Mouse (Mus musculus) intestine, embryonic 16.5 days (tissue): ENCODE data around the gene Gm49333. TPM values are rescaled to one million over a fixed set of nuclear protein-coding genes. Genes with fewer than 3 reads are reported as not detected.

Experiments used
- ATAC-seq: fragments of 200-750 bp; cut with Nextera tagmentation; 2 replicates; pipeline ENCODE4 v1.8.0; 2017; ENCODE audit warnings: moderate TSS enrichment, moderate library complexity
- H3K27ac ChIP-seq: fragments of 300-500 bp; sonication (generic); 2 replicates; pipeline ENCODE4 v1.5.1; 2014; ENCODE audit warnings: mild to moderate bottlenecking, low read length
- H3K27me3 ChIP-seq: fragments of 300-500 bp; sonication (generic); replicated peaks from 2 replicates; pipeline ENCODE4 v1.6.1; 2014; ENCODE audit warnings: low read length, control low read depth, mixed read lengths; ENCODE audit not compliant: control insufficient read depth, insufficient read depth
- H3K36me3 ChIP-seq: fragments of 300-500 bp; sonication (generic); 2 replicates; pipeline ENCODE4 v1.6.1; 2014; ENCODE audit warnings: low read length, control low read depth; ENCODE audit not compliant: control insufficient read depth, insufficient read depth
- H3K4me1 ChIP-seq: fragments of 300-500 bp; sonication (generic); 2 replicates; pipeline ENCODE4 v1.6.1; 2014; ENCODE audit warnings: low read length, control low read depth, mixed read lengths; ENCODE audit not compliant: control insufficient read depth, insufficient read depth
- H3K4me2 ChIP-seq: fragments of 300-500 bp; sonication (generic); 2 replicates; pipeline ENCODE4 v1.6.1; 2014; ENCODE audit warnings: low read depth, low read length, control low read depth
- H3K4me3 ChIP-seq: fragments of 300-500 bp; sonication (generic); 2 replicates; pipeline ENCODE4 v1.5.1; 2014; ENCODE audit warnings: mild to moderate bottlenecking, low read length
- H3K9ac ChIP-seq: fragments of 300-500 bp; sonication (generic); 2 replicates; pipeline ENCODE4 v1.6.1; 2014; ENCODE audit warnings: low read depth, low read length
- H3K9me3 ChIP-seq: fragments of 300-500 bp; sonication (generic); 2 replicates; pipeline ENCODE4 v1.6.1; 2016; ENCODE audit warnings: low read length, control low read depth; ENCODE audit not compliant: control insufficient read depth
- WGBS: fragments of 180-500 bp; shearing (Covaris S2); extraction: QIAGEN DNeasy Blood & Tissue Kit; methylation state at CpG from one replicate; pipeline ENCODE4 v1.1.7; 2014; 5-methylcytosine and 5-hydroxymethylcytosine counted together
- polyA plus RNA-seq: library from polyadenylated mRNA; unstranded; fragments of >200 nt; fragmentation: Nextera tagmentation; extraction: Ambion mirVana; gene quantifications from 2 replicates; pipeline ENCODE4 v1.2.1, GENCODE M21; 2015

Gene Gm49333
- polyA plus RNA-seq, 1 experiment from 2014 or later = not detected

DNA sequence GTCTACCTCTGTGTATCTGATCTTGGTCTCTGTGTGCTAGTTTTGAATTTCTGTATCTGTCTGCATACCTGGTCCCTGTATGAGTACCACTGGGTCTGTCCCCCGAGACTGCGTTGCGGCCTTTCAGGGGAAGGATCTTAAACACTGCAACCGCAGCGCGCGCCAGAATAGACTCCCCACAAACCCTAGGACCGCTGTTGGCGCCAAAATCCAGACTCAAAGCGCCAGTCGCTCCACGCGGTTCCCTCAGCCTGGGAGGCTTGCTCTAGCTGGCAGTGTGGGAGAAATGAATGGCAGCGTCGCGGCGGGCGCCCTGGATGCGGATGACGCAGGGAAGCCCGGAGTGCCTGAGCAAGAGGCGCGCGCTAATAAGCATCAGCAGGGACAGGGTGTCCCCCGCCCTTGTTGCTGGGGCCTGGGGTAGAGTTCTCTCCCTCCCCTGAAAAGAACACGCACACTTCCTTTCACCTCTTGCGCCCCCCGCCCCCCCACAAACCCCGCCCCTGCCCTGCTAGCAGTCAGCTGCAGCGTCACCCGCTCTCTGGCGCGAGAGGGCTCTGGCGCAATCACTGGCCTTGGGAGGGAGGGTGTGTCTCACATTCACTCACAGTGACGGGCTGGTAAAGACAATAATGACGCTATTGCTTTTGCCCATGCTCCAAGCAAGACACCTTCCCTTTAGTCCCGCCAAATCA, 10.7 kb downstream of the Gm49333 start:
- peak overlapping the region; percentile 22; the same call in 1 of the 2 replicates for H3K27ac ChIP-seq
- no peaks in the 10 kb centered on the region for H3K9me3 ChIP-seq
- under 1% methylated on average over 35 of the region's 37 CpGs for WGBS
- peak overlapping the region; percentile 99 for H3K4me2 ChIP-seq
- H3K27me3 ChIP-seq = peaks cover 14% of the 10 kb centered on the region
- H3K9ac ChIP-seq = peak overlapping the region; percentile 78
- no peaks in the 10 kb centered on the region for H3K36me3 ChIP-seq
- peak overlapping the region; percentile 76 for H3K4me3 ChIP-seq
- ATAC-seq = peak; percentile 81
- peaks cover 14% of the 10 kb centered on the region for H3K4me1 ChIP-seq

DNA sequence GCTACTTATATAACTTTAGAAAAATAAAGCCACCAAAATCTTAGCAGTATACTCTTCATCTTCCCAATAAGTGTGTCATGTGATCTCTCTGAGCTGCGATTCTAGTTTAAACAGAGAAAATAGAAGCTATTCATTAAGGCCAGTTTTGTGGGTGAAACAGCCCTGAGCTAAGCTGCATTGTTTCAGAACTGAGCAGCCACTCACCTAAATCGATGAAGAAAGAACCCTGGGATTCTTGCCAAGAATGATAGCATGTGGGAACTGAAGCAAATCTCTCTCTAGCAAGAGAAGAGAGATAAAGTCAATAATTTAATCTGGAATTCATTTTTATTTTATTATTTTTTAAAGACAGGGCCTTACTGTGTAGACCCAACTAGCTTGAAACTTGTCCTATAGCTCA, 11.8 kb downstream of the Gm49333 start:
- no peaks in the 10 kb centered on the region for H3K36me3 ChIP-seq
- H3K4me3 ChIP-seq = no peak overlapping the region
- no peak for ATAC-seq
- H3K27me3 ChIP-seq = peaks cover 14% of the 10 kb centered on the region
- 49% methylated on average over 2 of the region's 2 CpGs for WGBS
- H3K4me2 ChIP-seq = no peak overlapping the region
- no peak overlapping the region for H3K27ac ChIP-seq
- no peak overlapping the region for H3K9ac ChIP-seq
- peaks cover 14% of the 10 kb centered on the region for H3K4me1 ChIP-seq
- H3K9me3 ChIP-seq = no peaks in the 10 kb centered on the region

DNA sequence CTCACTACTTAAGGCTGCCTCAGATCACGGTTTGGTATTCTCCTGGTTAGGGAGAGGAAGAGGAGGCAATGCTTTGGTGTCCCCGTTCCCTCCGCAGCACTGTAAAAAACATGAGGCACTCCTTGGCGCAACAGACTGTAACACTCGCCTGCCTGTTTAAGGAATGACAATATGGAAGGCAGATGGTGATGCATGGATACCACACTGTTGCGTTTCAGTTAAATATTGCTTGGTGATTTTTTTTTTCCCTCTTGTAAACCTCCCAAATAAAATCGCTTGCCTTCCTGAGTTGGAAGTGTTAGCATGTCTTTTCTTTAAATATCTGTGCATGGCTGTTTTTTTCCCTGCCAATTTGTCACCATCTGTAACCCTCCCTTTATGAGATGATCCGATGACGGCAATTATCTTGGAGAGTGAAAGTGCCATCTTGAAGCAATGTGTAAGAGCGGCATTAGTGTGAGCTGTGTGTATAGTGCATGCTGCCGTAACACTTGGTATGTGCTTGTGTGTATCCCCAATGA, 17.5 kb downstream of the Gm49333 start:
- Histone ChIP-seq H3K36me3 (no peaks in the 10 kb centered on the region), H3K9ac (no peak overlapping the region), H3K4me3 (no peak overlapping the region), H3K4me2 (0 out of 2 replicates have a peak overlapping the region, but pooled peaks have one; percentile 93), H3K27ac (no peak overlapping the region), H3K9me3 (no peaks in the 10 kb centered on the region), H3K4me1 (peaks cover 9% of the 10 kb centered on the region; the same call in 1 of the 2 replicates), H3K27me3 (peaks cover 22% of the 10 kb centered on the region)
- no peak for ATAC-seq
- WGBS = 55% methylated on average over 11 of the region's 11 CpGs

DNA sequence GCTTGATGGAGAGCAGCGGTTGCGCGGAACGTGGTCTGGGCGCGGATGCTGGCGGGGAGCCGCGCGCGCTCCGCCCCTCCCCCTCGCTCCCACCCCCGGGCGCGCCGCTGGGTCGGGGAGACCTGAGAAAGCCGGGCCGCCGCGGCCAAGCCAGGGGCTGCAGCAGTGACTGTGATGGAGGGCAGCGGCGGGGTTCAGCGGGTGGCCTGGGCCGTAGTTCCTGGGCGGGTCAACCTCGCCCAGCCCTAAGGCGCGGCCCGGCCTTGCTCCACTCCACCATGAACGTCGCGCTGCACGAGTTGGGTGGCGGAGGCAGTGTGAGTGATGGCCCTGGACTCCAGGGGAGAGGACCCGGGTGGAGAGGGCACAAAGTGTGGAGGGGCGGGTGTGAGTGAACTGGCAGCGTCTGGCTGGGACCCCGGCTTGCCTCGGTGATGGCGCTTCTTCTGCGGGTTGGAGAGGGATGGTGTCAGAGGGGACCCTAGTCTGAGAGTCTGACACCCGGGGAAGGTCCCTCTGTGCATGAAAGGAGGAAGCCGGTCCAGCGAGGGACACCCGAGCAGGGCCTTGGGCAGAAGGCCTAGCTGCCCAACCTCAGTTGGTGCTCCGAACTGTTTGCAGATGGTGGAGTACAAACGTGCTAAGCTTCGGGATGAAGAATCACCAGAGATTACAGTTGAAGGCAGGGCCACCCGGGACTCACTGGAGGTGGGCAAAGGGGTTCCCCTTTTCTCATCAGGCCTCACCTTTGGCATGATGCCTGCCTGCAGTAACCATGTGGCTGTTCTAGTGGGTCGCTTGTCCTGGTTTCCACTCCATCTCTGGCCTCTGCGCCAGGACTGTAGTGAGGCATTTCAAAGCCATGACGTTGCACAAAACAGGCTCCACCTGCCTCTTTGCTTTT, 18.6 kb downstream of the Gm49333 start, which contains the start of gene Ece2:
Gene Ece2, plus strand, starts transcription at position 98 of the 904 bp plus-strand sequence.
- no peak within 1 kb of the TSS for H3K27ac ChIP-seq
- ATAC-seq = peak; percentile 75
- H3K4me1 ChIP-seq = peaks cover 11% of the 10 kb centered on the region; the same call in 1 of the 2 replicates

DNA sequence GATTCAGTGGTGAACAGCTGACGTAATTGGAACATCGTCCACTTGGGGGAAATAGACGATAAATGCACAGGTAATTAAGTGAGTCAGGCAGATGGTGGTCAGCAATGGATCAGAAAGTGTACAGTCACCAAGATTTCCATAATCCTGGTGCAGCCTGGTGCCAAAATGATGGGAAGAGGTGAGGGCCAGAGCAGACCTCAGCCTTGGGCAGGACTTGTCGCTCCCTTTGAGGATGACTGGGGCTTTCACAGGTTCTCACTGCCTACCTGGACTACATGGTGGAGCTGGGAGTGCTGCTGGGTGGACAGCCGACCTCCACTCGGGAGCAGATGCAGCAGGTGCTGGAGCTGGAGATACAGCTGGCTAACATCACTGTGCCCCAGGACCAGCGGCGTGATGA, 26.0 kb downstream of the Gm49333 start:
- H3K27me3 ChIP-seq = no peaks in the 10 kb centered on the region
- no peak for ATAC-seq
- no peak overlapping the region for H3K27ac ChIP-seq
- no peaks in the 10 kb centered on the region for H3K36me3 ChIP-seq
- H3K4me3 ChIP-seq = no peak overlapping the region
- no peaks in the 10 kb centered on the region for H3K9me3 ChIP-seq
- WGBS = 63% methylated on average over 8 of the region's 8 CpGs
- H3K4me1 ChIP-seq = 0 out of 2 replicates have a peak, but pooled peaks cover 2% of the 10 kb centered on the region
- H3K4me2 ChIP-seq = no peak overlapping the region
- H3K9ac ChIP-seq = no peak overlapping the region

More for the DNA sequence above, 18.6 kb downstream of the Gm49333 start, which contains the start of gene Ece2:
- Histone ChIP-seq H3K4me2 (peak within 1 kb of the TSS; percentile 93), H3K27me3 (peaks cover 22% of the 10 kb centered on the region), H3K4me3 (peak within 1 kb of the TSS; percentile 60), H3K9ac (peak within 1 kb of the TSS; percentile 66), H3K9me3 (no peaks in the 10 kb centered on the region), H3K36me3 (no peaks in the 10 kb centered on the region)
- WGBS = 8% methylated on average over 54 of the region's 54 CpGs

DNA sequence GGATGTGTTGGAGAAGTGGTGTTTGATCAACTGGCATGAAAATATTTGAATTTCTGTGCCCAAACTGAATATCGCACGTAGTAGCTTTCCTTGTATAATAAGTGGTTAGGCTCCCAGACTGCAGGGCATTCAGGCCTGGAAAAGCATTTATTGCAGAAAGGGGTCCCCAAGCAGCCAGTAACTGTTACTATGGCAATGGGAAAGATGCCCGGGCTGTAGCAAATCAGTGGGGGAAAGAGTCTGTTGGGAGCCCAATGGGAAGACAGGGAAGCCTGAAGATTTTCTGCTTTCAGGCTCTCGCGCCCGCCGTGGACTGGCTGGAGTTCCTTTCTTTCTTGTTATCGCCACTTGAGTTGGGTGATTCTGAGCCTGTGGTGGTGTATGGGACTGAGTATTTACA, 27.0 kb downstream of the Gm49333 start:
- WGBS = 78% methylated on average over 8 of the region's 8 CpGs
- no peak overlapping the region for H3K9ac ChIP-seq
- 0 out of 2 replicates have a peak, but pooled peaks cover 2% of the 10 kb centered on the region for H3K4me1 ChIP-seq
- no peak overlapping the region for H3K4me3 ChIP-seq
- ATAC-seq = no peak
- H3K4me2 ChIP-seq = no peak overlapping the region
- no peak overlapping the region for H3K27ac ChIP-seq
- H3K36me3 ChIP-seq = no peaks in the 10 kb centered on the region
- H3K27me3 ChIP-seq = no peaks in the 10 kb centered on the region
- H3K9me3 ChIP-seq = no peaks in the 10 kb centered on the region

DNA sequence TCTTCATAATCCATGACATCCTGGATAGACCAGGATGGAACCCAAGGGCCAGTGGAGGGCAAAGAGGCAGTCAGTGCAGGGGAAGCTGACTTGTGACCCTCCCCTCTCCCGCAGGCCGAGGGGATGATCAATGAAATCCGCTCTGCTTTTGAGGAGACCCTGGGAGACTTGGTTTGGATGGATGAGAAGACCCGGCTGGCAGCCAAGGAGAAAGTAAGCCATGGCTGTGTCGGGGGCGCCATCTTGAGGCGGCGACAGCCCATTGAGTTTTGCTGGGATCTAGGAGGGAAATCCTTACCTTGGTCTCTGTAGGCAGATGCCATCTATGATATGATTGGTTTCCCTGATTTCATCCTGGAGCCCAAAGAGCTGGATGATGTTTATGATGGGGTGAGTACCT, 30.8 kb downstream of the Gm49333 start:
- Histone ChIP-seq H3K27ac (no peak overlapping the region), H3K36me3 (no peaks in the 10 kb centered on the region), H3K4me2 (no peak overlapping the region), H3K9me3 (no peaks in the 10 kb centered on the region), H3K27me3 (no peaks in the 10 kb centered on the region), H3K4me3 (no peak overlapping the region), H3K4me1 (no peaks in the 10 kb centered on the region), H3K9ac (no peak overlapping the region)
- ATAC-seq = peak; percentile 50; the same call in 1 of the 2 replicates
- WGBS = 3% methylated on average over 8 of the region's 8 CpGs

DNA sequence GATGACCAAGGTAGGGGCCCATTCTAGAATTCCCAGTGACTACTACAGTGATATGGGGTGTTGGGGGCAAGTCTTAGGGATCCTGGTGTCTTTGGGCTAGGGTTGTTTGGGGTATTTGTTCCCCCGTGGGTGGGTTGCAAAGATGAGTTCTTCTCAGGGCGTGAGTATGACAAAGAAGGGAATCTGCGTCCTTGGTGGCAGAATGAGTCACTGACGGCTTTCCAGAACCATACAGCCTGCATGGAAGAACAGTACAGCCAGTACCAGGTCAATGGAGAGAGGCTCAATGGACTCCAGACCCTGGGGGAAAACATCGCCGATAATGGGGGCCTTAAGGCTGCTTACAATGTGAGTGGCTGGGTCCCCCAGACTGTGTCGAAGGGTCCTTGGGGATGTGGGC, 32.5 kb downstream of the Gm49333 start:
- Histone ChIP-seq H3K4me3 (no peak overlapping the region), H3K4me1 (no peaks in the 10 kb centered on the region), H3K27ac (no peak overlapping the region), H3K36me3 (no peaks in the 10 kb centered on the region), H3K27me3 (no peaks in the 10 kb centered on the region), H3K9ac (no peak overlapping the region), H3K9me3 (no peaks in the 10 kb centered on the region), H3K4me2 (no peak overlapping the region)
- 85% methylated on average over 7 of the region's 7 CpGs for WGBS
- no peak for ATAC-seq
